Mouse (Mus musculus) myocyte (in vitro differentiated cells): ENCODE measurements at regions not wholly inside any gene's neighbourhood (a gene's known extent, or its start where the extent isn't known, plus 50 kb on each side); places are given as distances from the start of the nearest gene placed in this dataset.

Experiments used
- POLR2A ChIP-seq: IDR thresholded peaks from one replicate; pipeline ENCODE4 v1.6.1; 2011; ENCODE audit warnings: low read depth, mild to moderate bottlenecking, control low read depth, moderate library complexity; ENCODE audit not compliant: insufficient read length
- POLR2AphosphoS2 ChIP-seq: IDR thresholded peaks from one replicate; pipeline ENCODE4 v1.6.1; 2011; ENCODE audit warnings: low read depth, control low read depth; ENCODE audit not compliant: insufficient read length

DNA sequence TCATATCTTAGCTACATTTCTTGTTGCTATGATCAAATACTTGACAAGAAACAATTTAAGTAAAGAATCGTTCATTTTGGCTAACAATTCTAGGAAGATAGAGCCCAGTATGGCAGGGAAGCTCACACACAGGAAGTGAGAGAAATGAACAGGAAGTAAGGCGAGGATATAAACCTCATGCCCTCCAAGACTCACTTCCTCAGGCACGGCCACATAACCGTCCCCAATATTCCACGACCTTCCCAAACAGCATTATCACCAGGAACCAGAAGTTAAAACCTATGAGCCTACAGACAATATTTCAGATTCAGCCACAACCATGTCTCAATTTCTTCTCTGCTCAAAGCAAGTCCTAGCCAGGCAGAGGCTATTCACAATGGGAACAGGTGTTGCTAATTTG, 73.8 kb upstream of the Pabpc6 start:
- no peak for TF ChIP-seq POLR2AphosphoS2
- no peak for TF ChIP-seq POLR2A
